Mouse (Mus musculus) ES-E14 (cell line): ENCODE measurements around the gene Calhm3. TPM values are rescaled to one million over a fixed set of nuclear protein-coding genes. Genes with fewer than 3 reads are reported as not detected.
A peak's percentile ranks its signal among the peaks of the same experiment; 100 is the strongest.

Experiments
- DNase-seq: peaks from one replicate; pipeline ENCODE4 v3.0.0-alpha.2; 2013; ENCODE audit warnings: low read depth, low spot score
- H3K27ac ChIP-seq: 2 replicates; pipeline ENCODE4 v1.5.1; 2012; ENCODE audit warnings: low read depth, mild to moderate bottlenecking, low read length, moderate library complexity, mixed read lengths; ENCODE audit not compliant: poor library complexity, insufficient read depth, severe bottlenecking
- H3K36me3 ChIP-seq: 2 replicates; pipeline ENCODE4 v1.6.1; 2012; ENCODE audit warnings: mild to moderate bottlenecking, low read length, moderate library complexity, mixed read lengths; ENCODE audit not compliant: control insufficient read depth, poor library complexity, insufficient read depth, severe bottlenecking
- H3K4me1 ChIP-seq, 2 experiments: fragments of 150-350 bp in 1 of 2; sonication (generic) in 1 of 2; 2 replicates each; pipeline ENCODE4 v1.6.1; 2012; ENCODE audit warnings: low read length in 2 of 2, mild to moderate bottlenecking in 1 of 2, mixed read lengths in 1 of 2; ENCODE audit not compliant: control insufficient read depth in 2 of 2, insufficient read depth in 2 of 2, poor library complexity in 1 of 2
- H3K4me3 ChIP-seq, 2 experiments: fragments of 150-350 bp in 1 of 2; sonication (generic) in 1 of 2; 2 replicates each; pipeline ENCODE4 v1.5.1; 2012; ENCODE audit warnings: low read length in 2 of 2, low read depth in 1 of 2, mild to moderate bottlenecking in 1 of 2, mixed read lengths in 1 of 2; ENCODE audit not compliant: insufficient read depth in 1 of 2, poor library complexity in 1 of 2, severe bottlenecking in 1 of 2
- H3K9ac ChIP-seq: 2 replicates; pipeline ENCODE4 v1.6.1; 2012; ENCODE audit warnings: low read depth, mild to moderate bottlenecking, low read length, mixed read lengths; ENCODE audit not compliant: poor library complexity, insufficient read depth, severe bottlenecking
- H3K9me3 ChIP-seq: fragments of 150-350 bp; sonication (generic); 2 replicates; pipeline ENCODE4 v1.6.1; 2012; ENCODE audit warnings: low read depth, mild to moderate bottlenecking, low read length; ENCODE audit not compliant: control insufficient read depth, insufficient read depth
- CHD2 ChIP-seq: IDR thresholded peaks from 2 replicates; pipeline ENCODE4 v1.6.1; 2014; ENCODE audit warnings: mild to moderate bottlenecking, low read depth, low read length, inconsistent platforms
- HCFC1 ChIP-seq: IDR thresholded peaks from 2 replicates; pipeline ENCODE4 v1.6.1; 2012; ENCODE audit warnings: low read length, inconsistent platforms, borderline replicate concordance; ENCODE audit not compliant: insufficient read depth
- MAFK ChIP-seq: IDR thresholded peaks from 2 replicates; pipeline ENCODE4 v1.6.1; 2014; ENCODE audit warnings: mild to moderate bottlenecking, low read depth, low read length, inconsistent platforms; ENCODE audit not compliant: insufficient read depth
- ZC3H11A ChIP-seq: IDR thresholded peaks from 2 replicates; pipeline ENCODE4 v1.6.1; 2012; ENCODE audit warnings: low read depth, mild to moderate bottlenecking, inconsistent platforms, low read length, borderline replicate concordance
- ZNF384 ChIP-seq: IDR thresholded peaks from 2 replicates; pipeline ENCODE4 v1.6.1; 2012; ENCODE audit warnings: low read depth, low read length, inconsistent platforms
- in situ Hi-C, 2 experiments: fragments of 600-800 bp; cut with MboI; formaldehyde crosslinking; loops; one replicate each; pipeline ENCODE4 v1.15.1; 2025; ENCODE audit warnings: low sequenced_read_pairs in 2 of 2, inconsistent platforms in 1 of 2; ENCODE audit not compliant: unreplicated experiment in 2 of 2
- total RNA-seq: library from RNA; depleted of rRNA; stranded (reverse); fragments of 300-350 nt; gene quantifications from 2 replicates; pipeline ENCODE4 v1.2.3, GENCODE M21; 2012

Calhm3 gene
- total RNA-seq, 1 experiment: 2.8 TPM

GRCm38 (mm10) chr19:47201972-47202371 lies 44.4 kb upstream of the Calhm3 start:
- TF ChIP-seq HCFC1 (no peak), ZC3H11A (no peak), ZNF384 (no peak)
- in situ Hi-C loops: no loop called here
- peaks cover 12 to 33% of the 10 kb centered on the region in 2 experiments for H3K4me1 ChIP-seq
- H3K9me3 ChIP-seq: no peaks in the 10 kb centered on the region
- H3K36me3 ChIP-seq: no peaks in the 10 kb centered on the region
- peak overlapping the region; percentile 70; the same call in 1 of the 2 replicates for H3K9ac ChIP-seq
- H3K4me3 ChIP-seq: peak overlapping the region; percentile 47 to 52
- peak overlapping the region; percentile 40; the same call in 1 of the 2 replicates for H3K27ac ChIP-seq
- no peak for DNase-seq

GRCm38 (mm10) chr19:47198671-47199350 lies 41.2 kb upstream of the Calhm3 start:
- Histone ChIP-seq H3K9ac (no peak overlapping the region), H3K9me3 (no peaks in the 10 kb centered on the region), H3K4me1 (peaks cover 12 to 45% of the 10 kb centered on the region in 2 experiments), H3K4me3 (no peak overlapping the region), H3K36me3 (no peaks in the 10 kb centered on the region), H3K27ac (no peak overlapping the region)
- no peak for TF ChIP-seq ZNF384
- TF ChIP-seq MAFK: no peak
- no peak for TF ChIP-seq HCFC1
- DNase-seq: no peak
- in situ Hi-C loops: no loop called here

GRCm38 (mm10) chr19:47192158-47192557 lies 34.6 kb upstream of the Calhm3 start:
- DNase-seq: no peak
- no peaks in the 10 kb centered on the region for H3K9me3 ChIP-seq
- no peak overlapping the region; the same call in 1 of the 2 replicates for H3K27ac ChIP-seq
- in situ Hi-C loops: no loop called here
- TF ChIP-seq MAFK (no peak), ZC3H11A (no peak), HCFC1 (no peak), CHD2 (no peak), ZNF384 (no peak)
- no peaks in the 10 kb centered on the region for H3K36me3 ChIP-seq
- H3K4me1 ChIP-seq: peaks cover 8 to 22% of the 10 kb centered on the region in 2 experiments; a peak in 3 of 4 replicates
- H3K4me3 ChIP-seq: no peak overlapping the region
- no peak overlapping the region for H3K9ac ChIP-seq

- Histone ChIP-seq H3K4me1 (peaks cover 11 to 27% of the 10 kb centered on the region in 2 experiments), H3K4me3 (no peak overlapping the region), H3K36me3 (no peaks in the 10 kb centered on the region), H3K9ac (no peak overlapping the region), H3K9me3 (no peaks in the 10 kb centered on the region), H3K27ac (no peak overlapping the region)
- DNase-seq: no peak
- in situ Hi-C loops: no loop called here
- no peak for TF ChIP-seq HCFC1
- TF ChIP-seq ZC3H11A: no peak
- TF ChIP-seq CHD2: no peak
- TF ChIP-seq ZNF384: no peak
- TF ChIP-seq MAFK: no peak
Observed at GRCm38 (mm10) chr19:47188515-47189128, 31.1 kb upstream of the Calhm3 start.
